Mouse (Mus musculus) hematopoietic stem cell, adult 5-6 weeks (primary cell): ENCODE data around the gene Med21. TPM values are rescaled to one million over a fixed set of nuclear protein-coding genes. Genes with fewer than 3 reads are reported as not detected.

Experiments
- total RNA-seq: library from RNA; stranded (forward); fragments of 172-1452, 232-1000 nt; gene quantifications from 2 replicates; pipeline ENCODE4 v1.2.3, GENCODE M21; 2017

The Med21 gene
- total RNA-seq, 1 experiment from 2014 or later = 73.7 TPM

Other genes starting within 250 kb of the Med21 start
- gene Itpr2, start 140.3 kb upstream of the Med21 start, total RNA-seq = 29.0 and 30.0 TPM in 2 replicates
- gene Fgfr1op2, start 65.3 kb upstream of the Med21 start, total RNA-seq = 159 and 166 TPM in 2 replicates
- 107 and 152 TPM in 2 replicates for gene Ints13, start 64.7 kb upstream of the Med21 start, total RNA-seq
- gene Tm7sf3, start 277 bp downstream of the Med21 start, total RNA-seq = 28.1 and 31.5 TPM in 2 replicates
- 4.3 and 5.2 TPM in 2 replicates for gene Stk38l, start 82.4 kb downstream of the Med21 start, total RNA-seq
- gene Arntl2, start 153.5 kb downstream of the Med21 start, total RNA-seq = not detected in 2 replicates
- not detected in 2 replicates for gene Smco2, start 207.6 kb downstream of the Med21 start, total RNA-seq
- 29.1 and 31.6 TPM in 2 replicates for gene Ppfibp1, start 245.9 kb downstream of the Med21 start, total RNA-seq